Mouse (Mus musculus) lung, postnatal 25 days (tissue): ENCODE results near the gene Zfp574.

Source experiments
- DNase-seq: peaks from one replicate; pipeline ENCODE4 v3.0.0; 2022; ENCODE audit warnings: low spot score

The Zfp574 gene

DNA sequence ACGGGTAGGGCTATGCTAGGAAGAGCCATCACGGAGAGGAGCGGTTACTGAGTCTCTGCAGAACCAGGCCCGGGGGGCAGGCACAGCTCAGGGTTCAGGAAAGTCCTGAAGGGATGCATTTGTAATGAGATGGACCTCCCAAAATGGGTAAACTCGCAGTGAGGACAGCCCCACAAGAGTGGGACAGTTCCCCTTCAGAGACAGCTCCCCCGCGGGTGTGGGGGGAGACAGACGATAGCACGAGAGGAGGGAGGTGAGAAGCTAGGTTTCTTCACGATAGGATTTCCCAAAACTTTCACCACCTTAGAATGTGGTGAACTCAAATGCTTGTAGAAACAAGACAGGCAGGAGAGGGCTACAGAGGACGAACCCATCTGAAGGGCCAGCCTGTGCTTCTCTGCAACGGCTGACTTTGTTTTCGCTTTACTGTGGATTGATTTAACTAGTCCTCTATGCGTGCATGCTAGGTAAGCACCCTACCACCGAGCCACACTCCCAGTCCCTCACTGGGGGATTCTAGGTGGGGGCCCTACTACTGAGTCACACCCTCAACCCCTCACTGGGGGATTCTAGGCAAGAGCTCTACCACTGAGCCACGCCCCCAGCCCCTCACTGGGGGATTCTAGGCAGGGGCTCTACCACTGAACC is 40.7 kb downstream of the Zfp574 start:
- no peak for DNase-seq

DNA sequence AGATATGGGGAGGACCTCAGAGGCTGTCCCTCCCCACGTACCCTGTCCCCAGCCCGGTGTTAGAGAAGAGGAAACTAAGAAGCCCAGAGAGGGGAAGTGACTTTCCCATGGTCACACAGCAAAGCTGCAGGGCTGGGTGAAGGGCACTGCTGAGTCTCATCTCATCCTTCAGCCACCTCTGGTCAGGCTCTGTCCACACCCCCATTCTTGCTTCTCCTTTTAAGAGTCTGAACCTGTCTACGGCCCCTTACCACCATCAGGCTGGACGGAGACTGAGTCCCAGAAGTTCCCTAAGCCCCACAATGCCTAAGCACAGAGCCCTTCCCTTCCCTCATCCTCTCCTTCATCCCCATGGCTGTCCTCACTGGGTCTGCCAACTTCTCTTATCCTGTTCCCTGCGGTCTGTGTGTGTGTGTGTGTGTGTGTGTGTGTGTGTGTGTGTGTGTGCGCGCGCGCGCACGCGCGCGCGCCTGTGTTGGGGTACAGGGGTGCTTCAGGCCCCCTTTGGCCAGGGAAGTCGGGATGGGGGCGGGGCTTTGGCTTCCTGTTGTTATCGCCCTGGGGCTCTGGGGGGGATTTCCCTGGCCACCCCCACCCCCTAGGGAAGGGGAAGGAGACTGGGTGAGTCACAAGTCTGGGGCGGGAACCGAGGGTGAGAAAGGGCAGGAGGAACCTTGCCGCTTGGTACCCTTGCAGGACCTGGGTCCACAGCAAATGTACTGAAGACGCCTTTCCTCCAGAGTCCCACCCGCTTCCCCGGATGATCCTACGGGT is 47.9 kb downstream of the Zfp574 start:
- peak; percentile 53 for DNase-seq

DNA sequence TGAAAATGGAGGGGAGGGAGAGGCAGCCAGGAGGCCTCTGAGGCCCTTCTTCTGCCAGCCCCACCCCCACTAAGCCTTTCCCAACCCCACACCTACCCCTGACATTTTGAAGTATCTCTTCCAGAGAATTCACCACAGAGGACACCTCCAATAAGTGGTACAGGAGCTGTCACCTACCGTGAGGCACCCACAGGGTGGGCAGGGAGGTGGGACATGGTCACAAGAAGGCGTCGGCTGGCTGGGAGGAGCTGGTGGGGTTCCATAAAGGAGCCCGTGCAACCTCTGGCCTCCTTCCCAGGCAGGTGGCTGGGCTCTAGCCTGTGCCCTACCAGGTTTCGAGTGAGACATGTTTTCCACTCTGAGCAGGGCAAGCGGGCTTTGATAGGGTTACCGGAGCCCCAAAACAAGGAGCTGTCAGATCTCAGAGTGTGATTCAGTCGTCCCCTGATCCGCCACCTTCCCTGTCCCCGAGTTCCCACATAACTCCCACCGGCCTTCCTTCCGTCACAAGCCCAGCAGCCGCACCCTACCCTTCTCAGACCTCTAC is 48.9 kb downstream of the Zfp574 start:
- no peak for DNase-seq

DNA sequence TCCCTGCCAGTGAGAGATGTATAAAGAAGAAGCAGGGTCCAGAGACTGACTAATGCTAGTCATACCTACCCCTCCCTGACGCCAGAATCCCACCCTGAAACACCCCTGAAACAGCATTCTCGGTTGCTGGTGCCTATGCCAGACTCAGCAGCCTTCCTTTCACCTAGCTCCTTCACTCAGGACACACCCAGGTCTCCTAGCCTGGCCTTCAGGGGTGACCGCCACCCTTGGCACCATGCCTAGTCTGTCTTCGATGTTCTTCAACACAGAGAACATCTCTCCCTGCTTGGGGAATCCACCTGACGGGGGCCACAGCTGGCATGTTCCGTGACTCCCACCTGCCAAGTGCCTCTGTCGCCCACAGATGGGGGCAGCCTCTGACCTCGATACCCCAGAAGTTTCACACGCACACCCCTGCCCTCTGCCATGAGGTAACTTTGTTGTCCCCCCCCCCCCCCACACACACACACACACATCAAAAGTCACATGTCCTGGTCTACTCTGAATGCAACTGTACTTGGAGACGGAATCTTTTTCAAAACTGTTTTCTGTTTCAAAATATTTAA is 53.4 kb downstream of the Zfp574 start:
- DNase-seq, result no peak

DNA sequence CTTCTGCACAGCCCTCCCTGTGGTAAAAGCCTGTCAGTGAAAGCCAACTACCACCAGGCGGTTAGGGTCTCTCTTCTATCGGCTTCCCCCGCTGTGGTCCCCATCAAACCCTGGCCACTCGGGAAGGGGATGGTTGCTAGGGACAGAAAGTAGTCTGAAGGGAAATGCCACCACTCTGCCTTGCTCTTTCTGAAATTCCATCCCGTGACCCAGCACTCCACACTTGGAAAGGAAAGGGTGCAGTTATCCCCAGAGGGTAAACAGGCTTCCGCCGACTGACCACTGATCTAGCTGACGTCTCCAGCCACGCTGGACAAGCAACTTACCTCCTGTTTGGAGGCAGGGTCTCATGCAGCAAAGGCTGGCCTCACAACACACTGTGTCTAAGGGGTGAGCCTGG is 55.6 kb downstream of the Zfp574 start:
- DNase-seq, result no peak

DNA sequence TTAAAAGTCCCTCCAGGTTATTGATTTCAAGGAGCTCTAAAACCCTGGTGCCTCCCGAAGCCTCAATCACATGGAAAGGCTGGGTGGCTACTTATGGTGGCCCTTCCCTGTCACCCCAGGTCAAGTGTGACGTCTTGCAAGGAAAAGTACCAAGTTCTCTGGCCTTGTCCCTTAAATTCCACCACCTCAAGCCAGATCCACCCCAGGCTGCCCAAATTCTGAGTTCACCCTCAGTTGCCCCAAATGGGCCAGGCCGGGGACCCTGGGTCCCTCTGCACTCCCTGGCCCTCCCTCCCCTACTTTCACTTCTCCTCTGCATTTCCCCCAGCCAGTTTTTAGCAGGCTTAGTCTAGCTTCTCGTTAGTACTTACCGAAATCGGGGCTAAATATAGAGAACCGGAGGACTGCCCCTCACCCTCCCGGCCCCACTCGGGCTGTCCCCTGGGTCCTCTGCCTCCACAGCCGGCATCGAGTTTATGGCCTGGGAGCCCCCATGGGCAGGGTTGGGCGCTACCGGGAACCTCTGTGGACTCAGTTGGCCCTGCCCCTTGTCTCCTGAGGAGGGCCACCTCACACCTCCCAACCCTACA is 57.1 kb downstream of the Zfp574 start:
- peak; percentile 56 for DNase-seq

DNA sequence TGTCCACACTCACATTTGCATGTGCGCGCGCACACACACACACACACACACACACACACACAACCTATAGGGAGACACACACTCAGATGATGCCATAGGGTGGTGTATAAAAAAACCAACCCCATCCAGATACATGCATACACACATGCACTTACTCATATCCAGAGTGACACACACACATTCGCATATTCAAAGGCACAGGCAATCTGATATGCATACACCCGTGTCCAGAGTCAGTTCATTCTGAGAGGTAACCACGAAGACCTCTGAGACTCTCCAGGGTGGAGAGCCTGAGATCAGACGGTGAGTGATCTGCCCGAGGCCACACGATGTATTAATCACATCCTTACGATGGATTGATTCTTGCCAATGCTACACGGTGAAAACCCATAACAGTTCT is 58.2 kb downstream of the Zfp574 start:
- no peak for DNase-seq

DNA sequence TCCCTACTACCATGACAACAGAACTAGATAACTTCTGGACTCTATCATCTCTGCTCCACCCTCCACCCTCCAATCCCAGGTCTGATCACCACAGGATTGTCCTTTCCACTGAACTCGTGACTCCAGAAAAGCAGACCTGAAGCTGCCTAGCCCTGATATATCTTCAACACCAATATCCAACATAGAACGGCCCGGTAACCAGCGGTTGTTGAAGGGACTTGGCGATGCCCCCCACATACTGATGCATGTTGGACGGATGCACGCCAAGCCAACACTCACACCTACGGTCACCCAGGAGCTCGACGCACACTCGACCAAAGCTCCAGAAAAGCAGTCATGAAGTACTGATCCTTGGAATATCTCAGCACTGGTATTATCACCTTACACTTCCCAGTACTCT is 58.9 kb downstream of the Zfp574 start:
- no peak for DNase-seq

DNA sequence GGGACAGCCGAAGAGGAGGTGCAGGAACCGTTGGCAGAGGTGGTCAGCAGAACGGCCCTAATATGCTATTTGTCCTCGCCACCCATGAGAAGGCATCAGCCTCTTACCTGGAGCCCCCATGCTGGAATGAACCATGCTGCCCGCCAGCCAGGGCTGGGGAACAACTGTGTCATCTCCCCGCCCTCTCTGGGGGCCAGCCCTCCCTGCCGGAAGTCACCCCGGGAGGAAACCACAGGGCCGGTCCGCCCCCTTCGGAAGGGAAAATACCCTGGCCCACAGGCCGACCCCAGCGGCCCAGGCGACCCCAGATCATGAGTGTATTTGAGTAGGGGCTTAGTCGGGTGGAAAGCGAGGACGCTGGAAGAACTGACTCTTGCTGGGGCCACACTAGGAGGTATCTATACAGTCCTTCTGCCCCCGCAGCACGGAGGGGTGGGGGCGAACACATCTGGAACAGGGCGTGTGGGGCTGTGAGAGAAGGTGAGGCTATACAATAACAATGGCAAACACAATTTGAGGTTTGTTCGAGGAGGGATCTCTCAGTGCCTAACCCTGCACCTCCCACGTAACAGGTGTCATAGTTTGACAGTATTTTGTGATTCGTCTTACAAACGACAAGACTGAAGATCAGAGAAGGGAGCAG is 60.1 kb downstream of the Zfp574 start:
- DNase-seq, result peak; percentile 40
